Mouse (Mus musculus): Measurements from ENCODE around the gene P4ha3.

P4ha3 gene

GRCm38 (mm10) chr7:100307872-100308653 is 22.7 kb downstream of the P4ha3 start:
- no peak for DNase-seq

GRCm38 (mm10) chr7:100309216-100309615 is 23.9 kb downstream of the P4ha3 start:
- DNase-seq = no peak

DNA sequence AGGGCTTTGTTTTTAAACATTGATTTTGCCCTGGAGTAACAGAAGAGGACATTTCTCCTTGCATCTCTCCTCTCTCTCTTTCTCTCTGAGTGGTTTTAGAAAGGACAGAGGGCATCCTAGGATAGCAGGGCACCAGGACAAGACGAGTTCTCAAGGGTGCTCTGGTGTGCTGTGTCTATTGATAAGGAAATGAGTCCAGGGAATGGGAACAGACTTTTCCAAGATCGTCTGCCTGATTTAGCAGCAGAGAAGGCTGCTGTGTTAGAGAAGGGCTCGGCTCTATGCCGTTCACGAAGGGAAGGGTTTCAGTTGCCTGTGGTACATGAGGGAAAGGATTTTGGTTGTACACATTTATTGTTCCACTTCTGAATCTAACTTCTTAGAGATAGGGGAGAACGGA is 24.4 kb downstream of the P4ha3 start:
- no peak for DNase-seq

- no peak for DNase-seq
Observed at GRCm38 (mm10) chr7:100310290-100310689, 25.0 kb downstream of the P4ha3 start.

GRCm38 (mm10) chr7:100312716-100313115 is 27.4 kb downstream of the P4ha3 start:
- DNase-seq = no peak

DNA sequence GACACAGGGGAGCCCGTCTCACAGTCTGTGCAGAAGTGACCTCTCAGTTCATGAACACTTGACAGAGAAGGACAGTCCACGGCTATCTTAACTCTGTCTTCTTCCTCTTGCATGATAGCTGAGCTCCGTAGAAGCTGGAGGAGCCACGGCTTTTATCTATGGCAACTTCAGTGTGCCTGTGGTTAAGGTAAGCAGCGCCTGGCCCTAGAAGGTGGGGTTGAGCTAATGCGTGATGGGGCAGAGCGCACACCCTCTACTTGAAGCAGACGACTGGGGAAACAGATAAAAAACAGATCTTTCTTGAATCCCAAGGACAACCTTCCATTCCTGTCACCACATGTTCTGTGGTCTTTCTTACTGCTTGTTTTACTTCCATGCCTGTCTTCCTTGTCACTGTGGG is 31.6 kb downstream of the P4ha3 start:
- no peak for DNase-seq

GRCm38 (mm10) chr7:100317534-100317933 is 32.2 kb downstream of the P4ha3 start:
- no peak for DNase-seq

DNA sequence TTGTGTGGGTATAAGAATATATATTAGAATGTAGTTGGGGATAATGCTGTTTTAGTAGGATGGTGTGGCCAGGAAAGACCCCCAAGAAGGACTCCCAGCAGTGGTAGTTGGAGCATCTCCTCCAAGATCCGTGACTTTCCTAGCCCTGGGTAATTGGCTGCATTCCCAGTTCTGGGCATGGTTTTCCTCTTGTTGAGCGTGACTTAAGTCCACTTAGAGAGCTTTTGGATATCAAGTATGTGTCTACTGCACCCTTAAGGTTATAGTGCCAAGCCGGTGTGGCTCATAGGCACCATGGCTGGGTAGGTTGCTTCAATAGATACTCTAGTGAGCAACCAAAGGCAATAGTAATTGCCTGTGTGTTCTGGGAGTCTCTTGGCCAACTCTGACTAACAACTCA is 38.4 kb downstream of the P4ha3 start:
- peak in 1 of 2 experiments; percentile 11 for DNase-seq

GRCm38 (mm10) chr7:100325482-100325881 is 40.2 kb downstream of the P4ha3 start:
- peak in 1 of 2 experiments; percentile 56 for DNase-seq

DNA sequence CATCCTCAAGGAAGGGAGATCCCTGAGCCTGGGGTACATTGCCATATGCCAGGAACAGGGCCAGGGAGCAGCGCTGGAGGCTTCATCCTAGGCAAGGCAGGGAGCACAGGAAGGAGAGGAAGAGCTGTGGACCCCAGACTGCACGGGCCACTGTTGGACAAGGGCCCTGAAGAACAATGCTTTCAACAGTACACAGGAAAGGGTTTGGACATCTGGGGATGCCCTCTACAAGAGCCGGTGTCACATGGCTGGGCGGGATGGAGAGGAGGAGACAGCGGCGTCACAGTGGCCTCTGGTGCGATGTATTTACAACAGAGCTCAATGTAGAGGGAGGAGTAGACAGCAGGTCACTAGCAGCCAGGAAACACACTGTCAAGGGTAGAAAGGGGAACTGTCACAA is 42.2 kb downstream of the P4ha3 start:
- DNase-seq = peak in 1 of 2 experiments; percentile 2

GRCm38 (mm10) chr7:100328636-100329035 is 43.3 kb downstream of the P4ha3 start:
- DNase-seq = no peak

DNA sequence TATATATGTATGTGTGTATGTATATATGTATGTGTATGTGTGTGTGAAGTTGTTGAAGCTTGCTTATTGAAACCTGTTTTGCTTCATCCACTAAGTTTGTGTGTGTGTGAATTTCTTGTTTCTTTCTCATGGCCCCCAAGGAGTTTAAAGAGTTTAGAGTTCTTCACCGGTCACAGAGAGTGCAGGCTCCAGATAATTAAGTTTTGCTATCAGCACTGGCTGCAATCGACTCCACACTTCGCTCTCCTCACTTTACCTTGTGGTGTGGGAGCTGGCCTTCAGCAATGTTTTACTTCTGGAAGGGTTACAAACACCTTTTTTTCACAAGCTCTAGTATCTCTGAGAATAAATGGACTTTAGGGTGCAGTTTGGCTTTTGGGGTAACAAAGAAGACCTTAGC is 45.9 kb downstream of the P4ha3 start:
- no peak for DNase-seq

DNA sequence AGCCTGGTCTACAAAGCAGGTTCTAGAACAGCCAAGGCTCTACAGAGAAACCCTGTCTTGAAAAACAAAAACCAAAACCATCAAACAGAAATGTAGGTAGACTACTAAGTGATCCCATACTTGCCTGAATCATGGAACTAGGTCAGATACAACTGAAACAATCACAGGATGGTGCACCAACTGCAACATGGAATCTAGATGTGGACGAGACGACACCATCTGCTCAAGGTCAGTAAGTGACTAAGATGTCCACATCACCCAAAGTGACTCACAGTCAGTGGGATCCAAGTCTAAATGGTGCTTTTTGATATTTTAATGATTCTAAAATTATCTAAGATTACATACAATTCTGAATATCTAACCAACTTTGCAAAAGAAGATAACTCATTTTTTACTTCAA is 50.6 kb downstream of the P4ha3 start:
- DNase-seq = no peak

- no peak for DNase-seq
Observed at GRCm38 (mm10) chr7:100354984-100355383, 69.7 kb downstream of the P4ha3 start.

DNA sequence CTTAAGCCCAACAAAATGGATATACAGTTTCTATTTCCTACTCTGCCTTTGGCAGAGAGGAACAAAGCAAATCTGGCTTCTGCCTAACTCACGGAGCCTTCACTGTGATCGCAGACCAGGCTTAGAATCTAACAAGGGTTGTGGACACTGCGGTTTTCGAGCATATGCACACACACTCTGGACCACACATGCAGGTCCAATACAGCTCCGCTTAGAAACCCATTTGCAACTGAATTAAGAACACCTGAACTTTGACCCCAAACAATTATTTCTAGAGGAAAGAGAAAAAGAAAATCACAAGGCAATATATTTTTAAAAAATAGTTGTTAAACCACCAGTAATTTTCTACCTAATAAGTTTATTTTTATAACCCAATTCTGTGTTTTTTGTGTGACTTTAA is 71.0 kb downstream of the P4ha3 start:
- no peak for DNase-seq

DNA sequence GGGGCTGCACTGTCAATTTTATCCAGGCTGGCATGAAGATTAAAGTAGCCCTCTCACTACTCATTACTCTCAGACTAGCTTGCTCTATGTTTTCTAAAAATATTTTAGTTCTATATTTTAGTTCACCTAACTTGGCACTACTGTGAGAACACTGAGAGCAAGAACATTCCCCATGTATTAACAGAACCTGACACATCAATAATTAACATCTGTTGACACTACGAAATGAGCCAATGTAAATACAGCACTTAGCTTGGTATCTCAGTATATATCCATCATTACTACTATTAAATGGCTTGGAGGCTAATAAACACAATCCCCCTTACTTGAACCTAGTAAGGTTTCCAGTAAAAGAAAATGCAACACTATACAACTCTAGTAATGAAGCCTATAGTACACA is 71.4 kb downstream of the P4ha3 start:
- DNase-seq = no peak

DNA sequence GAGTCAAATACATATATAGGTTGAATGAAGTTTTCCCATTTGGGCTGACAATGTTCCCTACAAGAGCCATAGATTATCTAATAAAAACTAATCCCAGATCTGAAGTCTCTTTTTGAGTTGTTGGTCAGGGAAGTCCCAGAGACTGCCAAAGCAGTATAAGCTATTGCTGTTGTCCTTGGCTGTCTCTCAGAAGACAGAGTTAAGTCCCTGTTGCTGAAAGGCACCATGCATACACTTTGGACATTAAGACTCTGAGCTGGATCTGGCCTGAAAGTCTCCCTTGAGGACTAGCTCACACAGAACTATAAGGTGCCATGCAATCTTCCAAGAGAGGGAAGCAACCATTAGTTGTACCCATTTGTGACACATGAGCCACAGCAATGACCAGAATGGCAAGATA is 72.5 kb downstream of the P4ha3 start:
- no peak for DNase-seq

- DNase-seq = no peak
Observed at GRCm38 (mm10) chr7:100363162-100363561, 77.8 kb downstream of the P4ha3 start.

- DNase-seq = no peak
Observed at GRCm38 (mm10) chr7:100364888-100365287, 79.6 kb downstream of the P4ha3 start.
